In genomic region chr12:36545318-36545717, GRCm38 (mm10) we compare ENCODE assay signal across 28 mouse cellular contexts.
DNase-seq lines count a peak whose midpoint lies in the region; ATAC-seq and TF ChIP-seq lines count a peak whose summit lies in the region.
"Had no signal": no experiment of that assay in that cellular context is flagged by ENCODE, and none has a peak within 500 bp of the region (broad histone marks: within the 10 kb centered on the region; RNA-seq: fewer than 3 reads in every experiment).

No protein-coding gene starts in this region.

- no peaks in the 10 kb centered on the region for H3K79me2 ChIP-seq in MEL (ENCODE audit: control insufficient read depth, insufficient read depth, low read length, poor library complexity)

- H3K4me3 ChIP-seq in MEL (ENCODE audit: control insufficient read depth in 1 of 2, insufficient read depth in 1 of 2, low read depth in 2 of 2, low read length in 2 of 2) = no peak overlapping the region
- H3K4me3 ChIP-seq: embryonic facial prominence, embryonic 13.5 days; erythroblast, embryonic 14.5 days; forebrain, embryonic 13.5 days; gastrocnemius, adult 2 months; heart, embryonic 15.5 days; layer of hippocampus, adult 2 months; liver, embryonic 13.5 days; lung, embryonic 15.5 days; megakaryocyte, embryonic 14.5 days; midbrain, embryonic 15.5 days; neural tube, embryonic 13.5 days had no signal

- no peaks in the 10 kb centered on the region for H3K9me3 ChIP-seq in MEL (replicated peaks; ENCODE audit: insufficient read depth, low read length)
- H3K9me3 ChIP-seq: embryonic facial prominence, embryonic 13.5 days; forebrain, embryonic 13.5 days; heart, embryonic 15.5 days; liver, embryonic 13.5 days; lung, embryonic 15.5 days; midbrain, embryonic 15.5 days; neural tube, embryonic 13.5 days had no signal

- H3K36me3 ChIP-seq in MEL (ENCODE audit: control insufficient read depth in 1 of 2, insufficient read depth in 2 of 2, low read length in 2 of 2) = no peaks in the 10 kb centered on the region
- H3K36me3 ChIP-seq: embryonic facial prominence, embryonic 13.5 days; heart, embryonic 15.5 days; liver, embryonic 13.5 days; lung, embryonic 15.5 days; midbrain, embryonic 15.5 days; neural tube, embryonic 13.5 days had no signal

- DNase-seq in kidney, postnatal 10 days = peak; percentile 11
- DNase-seq in kidney, postnatal 25 days = no peak
- DNase-seq in MEL (ENCODE audit: low read depth, low spot score) = peak; percentile 44
- DNase-seq in embryo, embryonic 10.5 days (ENCODE audit: low spot score) = peak; percentile 46
- peak; percentile 17 for DNase-seq in retina, embryonic 14.5 days (ENCODE audit: low spot score)
- DNase-seq in liver = no peak
- DNase-seq: adrenal gland, postnatal 36 days; cerebellum, adult 11 months; cerebellum, postnatal 25 days; gastrocnemius, adult 2 months; heart, postnatal 36 days; kidney, adult 2 months; liver, embryonic 13.5 days; lung, postnatal 36 days; thymus, adult 2 months; thymus, postnatal 4 days had no signal

- no peaks in the 10 kb centered on the region for H3K4me1 ChIP-seq in MEL (ENCODE audit: control insufficient read depth in 1 of 2, insufficient read depth in 2 of 2, low read length in 2 of 2)
- H3K4me1 ChIP-seq: embryonic facial prominence, embryonic 13.5 days; forebrain, embryonic 13.5 days; heart, embryonic 15.5 days; liver, embryonic 13.5 days; lung, embryonic 15.5 days; megakaryocyte, embryonic 14.5 days; midbrain, embryonic 15.5 days; neural tube, embryonic 13.5 days had no signal

- H3K9ac ChIP-seq in MEL (ENCODE audit: control insufficient read depth, low read depth, low read length, poor library complexity, severe bottlenecking) = no peak overlapping the region
- H3K9ac ChIP-seq: embryonic facial prominence, embryonic 13.5 days; forebrain, embryonic 13.5 days; heart, embryonic 15.5 days; hindbrain, embryonic 14.5 days; liver, embryonic 13.5 days; lung, embryonic 15.5 days; midbrain, embryonic 15.5 days; neural tube, embryonic 13.5 days had no signal

- no peak for TF ChIP-seq POLR2A in MEL (IDR thresholded peaks at IDR 0.05; ENCODE audit: control insufficient read depth in 1 of 2, insufficient read depth in 1 of 2, low read depth in 1 of 2, low read length in 2 of 2, poor library complexity in 1 of 2)

- TF ChIP-seq RAD21 in MEL (IDR thresholded peaks at IDR 0.05; ENCODE audit: low read depth, low read length) = no peak

- H3K27me3 ChIP-seq in MEL (ENCODE audit: control insufficient read depth in 1 of 2, insufficient read depth in 2 of 2, low read length in 2 of 2) = no peaks in the 10 kb centered on the region
- H3K27me3 ChIP-seq: embryonic facial prominence, embryonic 13.5 days; forebrain, embryonic 13.5 days; heart, embryonic 15.5 days; liver, embryonic 13.5 days; lung, embryonic 15.5 days; megakaryocyte, embryonic 14.5 days; midbrain, embryonic 15.5 days; neural tube, embryonic 13.5 days had no signal

- TF ChIP-seq EP300 in MEL (IDR thresholded peaks at IDR 0.05; ENCODE audit: low read depth in 1 of 2, low read length in 2 of 2) = no peak

- ATAC-seq in CD4-positive, CD25-positive, alpha-beta regulatory T cell, adult 4 months = no peak
- ATAC-seq: forebrain, embryonic 13.5 days; inflammation-experienced regulatory T-cells, adult 6 months; midbrain, embryonic 15.5 days had no signal

- no peak for TF ChIP-seq CTCF in MEL (IDR thresholded peaks at IDR 0.05 in 2 of 3, conservative IDR thresholded peaks at IDR 0.05 in 1 of 3; ENCODE audit: control insufficient read depth in 1 of 3, insufficient read depth in 1 of 3, low read depth in 2 of 3, low read length in 3 of 3, poor library complexity in 1 of 3, severe bottlenecking in 1 of 3)

- H3K27ac ChIP-seq in MEL (ENCODE audit: control insufficient read depth, low read depth, low read length) = no peak overlapping the region
- H3K27ac ChIP-seq: embryonic facial prominence, embryonic 13.5 days; forebrain, embryonic 13.5 days; gastrocnemius, adult 2 months; heart, embryonic 15.5 days; hindbrain, embryonic 14.5 days; layer of hippocampus, adult 2 months; liver, embryonic 13.5 days; lung, embryonic 15.5 days; midbrain, embryonic 15.5 days; neural tube, embryonic 13.5 days had no signal

TF ChIP-seq in MEL, 35 proteins besides CTCF, POLR2A, EP300 and RAD21:
- TF ChIP-seq UBTF (IDR thresholded peaks at IDR 0.05; ENCODE audit: borderline replicate concordance, insufficient read depth, low read depth, low read length) (no peak), ZMIZ1 (IDR thresholded peaks at IDR 0.05; ENCODE audit: low read depth, low read length) (no peak), E2F4 (IDR thresholded peaks at IDR 0.05; ENCODE audit: borderline replicate concordance, low read depth, low read length) (no peak), MAFK (IDR thresholded peaks at IDR 0.05; ENCODE audit: borderline replicate concordance, low read depth, low read length) (no peak), TBP (IDR thresholded peaks at IDR 0.05; ENCODE audit: low read depth, low read length) (no peak), RCOR1 (IDR thresholded peaks at IDR 0.05; ENCODE audit: low read depth, low read length) (no peak), BHLHE40 (IDR thresholded peaks at IDR 0.05; ENCODE audit: borderline replicate concordance, low read depth, low read length) (no peak), MEF2A (IDR thresholded peaks at IDR 0.05; ENCODE audit: extremely low read depth, insufficient replicate concordance, low read depth, low read length, poor library complexity, severe bottlenecking) (no peak), GATA1 (IDR thresholded peaks at IDR 0.05; ENCODE audit: low read depth, low read length) (no peak), NRF1 (IDR thresholded peaks at IDR 0.05; ENCODE audit: insufficient read depth, low read depth, low read length, poor library complexity, severe bottlenecking) (no peak), MYC (IDR thresholded peaks at IDR 0.05; ENCODE audit: low read depth, low read length) (no peak), CHD2 (IDR thresholded peaks at IDR 0.05; ENCODE audit: low read length) (no peak), ZC3H11A (IDR thresholded peaks at IDR 0.05; ENCODE audit: low read depth, low read length) (no peak), GABPA (IDR thresholded peaks at IDR 0.05; ENCODE audit: low read depth, low read length) (no peak), MAX (IDR thresholded peaks at IDR 0.05; ENCODE audit: low read length) (no peak), USF2 (IDR thresholded peaks at IDR 0.05; ENCODE audit: borderline replicate concordance in 1 of 2, insufficient read depth in 1 of 2, low read depth in 1 of 2, low read length in 2 of 2) (no peak), ZKSCAN1 (IDR thresholded peaks at IDR 0.05; ENCODE audit: low read depth, low read length) (no peak), NELFE (IDR thresholded peaks at IDR 0.05; ENCODE audit: low read depth, low read length) (no peak)

Comparison
In these comparisons a context has a peak if more than half of its experiments do, and no peak if none do; other contexts are left out.
1. DNase-seq: peak in kidney, postnatal 10 days (single experiment), MEL (single experiment), embryo, embryonic 10.5 days (single experiment) and retina, embryonic 14.5 days (single experiment); none in kidney, postnatal 25 days (0 of 2) and liver (single experiment).